Mouse (Mus musculus) cerebellum, postnatal 14 days (tissue): ENCODE measurements at regions not wholly inside any gene's neighbourhood (a gene's known extent, or its start where the extent isn't known, plus 50 kb on each side); places are given as distances from the start of the nearest gene placed in this dataset.
A peak's percentile ranks its signal among the peaks of the same experiment; 100 is the strongest.
"Not testable (repeated sequence)": the region's sequence is repeated elsewhere in the genome, so short reads cannot be mapped to it uniquely, and the experiment has no call there.

Experiments
- DNase-seq, 2 experiments: peaks; one replicate each; pipeline ENCODE4 v3.0.0; 2021; ENCODE audit warnings: mixed read lengths in 2 of 2

DNA sequence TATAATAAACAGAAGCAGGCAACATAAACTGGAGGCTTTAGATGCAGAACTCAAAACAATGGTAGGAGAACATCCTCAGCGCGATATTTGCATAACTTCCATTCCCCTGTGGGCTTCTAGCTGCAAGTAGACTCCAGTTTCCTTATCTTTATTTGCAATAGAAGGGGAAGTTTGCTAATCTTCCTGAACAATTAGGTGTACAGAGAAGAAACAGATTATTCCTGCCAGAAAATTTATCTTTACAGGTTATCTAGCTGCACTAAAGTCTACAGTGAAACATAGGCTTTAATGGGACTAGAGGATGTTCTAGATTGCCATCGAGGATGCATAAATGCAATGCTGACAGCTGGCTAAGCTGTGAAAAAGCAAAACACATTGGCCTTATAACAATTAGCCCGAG lies 1544.0 kb downstream of the Efna5 start:
- no peak for DNase-seq

DNA sequence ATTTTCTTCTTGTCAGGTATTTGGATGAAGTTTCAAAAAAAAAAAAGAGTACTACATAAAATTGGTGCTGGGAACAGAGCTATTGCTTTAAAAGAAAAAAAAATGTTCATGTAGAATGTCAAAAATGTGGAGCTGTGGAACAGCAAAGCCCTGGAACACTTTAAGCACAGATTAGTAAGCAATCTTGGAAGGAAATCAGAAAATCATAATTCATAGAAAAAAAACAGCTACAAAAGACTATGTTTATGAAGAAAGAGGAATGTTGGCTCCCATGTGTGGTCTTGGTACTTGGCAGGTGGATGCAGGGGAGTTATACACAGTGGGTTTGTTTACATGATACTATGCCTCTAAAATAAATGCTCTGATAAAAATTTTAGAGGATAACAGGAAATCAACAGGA lies 1555.7 kb downstream of the Efna5 start:
- DNase-seq = no peak

DNA sequence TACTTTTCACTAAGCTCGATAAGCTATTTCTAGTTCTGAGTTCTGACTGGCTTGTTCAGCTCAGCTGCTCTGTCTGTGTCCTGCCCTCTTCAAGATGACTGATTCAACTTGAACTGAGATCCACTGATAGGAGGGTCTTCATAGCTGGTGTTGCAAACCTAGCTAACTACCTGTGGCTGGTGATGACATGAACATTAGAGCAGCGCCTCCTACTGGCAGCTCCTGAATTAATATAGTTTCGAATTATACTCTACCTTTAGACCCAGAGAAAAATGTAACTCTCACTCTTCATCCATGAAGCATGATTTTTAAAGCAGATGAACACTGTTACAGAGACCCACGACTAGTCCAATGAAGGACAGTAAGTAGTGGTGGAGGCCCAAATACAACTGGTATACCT lies 1560.3 kb downstream of the Efna5 start:
- no peak for DNase-seq

DNA sequence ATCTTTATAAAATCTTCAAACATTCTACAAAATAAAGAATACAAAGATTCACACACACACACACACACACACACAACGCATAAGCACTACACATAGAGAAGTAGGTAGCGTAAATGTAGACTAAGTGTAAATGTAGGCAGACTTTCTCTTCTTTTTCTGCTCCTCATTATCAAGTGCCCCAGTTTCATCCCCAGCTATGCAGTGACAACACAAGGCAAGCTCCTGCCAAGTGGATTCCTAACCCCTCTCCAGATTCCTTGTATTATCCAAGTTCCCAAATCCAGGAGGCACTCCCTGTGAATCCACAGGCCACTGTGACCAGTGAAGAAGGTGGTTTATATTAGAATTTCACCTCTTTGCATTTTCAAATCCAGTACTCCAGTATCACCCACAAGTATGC lies 1567.7 kb downstream of the Efna5 start:
- no peak for DNase-seq

DNA sequence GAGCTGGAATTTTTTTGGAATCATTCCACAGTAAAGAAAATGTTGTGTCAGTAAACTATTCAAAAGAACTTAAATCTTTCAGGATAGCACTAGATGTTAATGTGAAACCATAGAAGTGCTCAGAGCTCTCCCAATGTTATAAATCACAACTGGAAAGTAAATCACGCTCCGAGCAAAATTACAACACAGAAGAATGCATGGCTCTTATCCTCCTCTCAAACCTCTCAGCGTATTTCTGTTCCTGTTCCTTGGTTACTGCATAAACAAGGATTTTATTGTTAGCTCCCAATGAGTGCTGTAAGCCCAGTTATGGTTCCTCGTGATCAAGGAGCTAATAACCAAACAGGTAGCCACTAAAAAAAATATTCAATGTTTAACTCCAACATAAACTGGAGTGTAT lies 1569.9 kb downstream of the Efna5 start:
- DNase-seq = no peak

DNA sequence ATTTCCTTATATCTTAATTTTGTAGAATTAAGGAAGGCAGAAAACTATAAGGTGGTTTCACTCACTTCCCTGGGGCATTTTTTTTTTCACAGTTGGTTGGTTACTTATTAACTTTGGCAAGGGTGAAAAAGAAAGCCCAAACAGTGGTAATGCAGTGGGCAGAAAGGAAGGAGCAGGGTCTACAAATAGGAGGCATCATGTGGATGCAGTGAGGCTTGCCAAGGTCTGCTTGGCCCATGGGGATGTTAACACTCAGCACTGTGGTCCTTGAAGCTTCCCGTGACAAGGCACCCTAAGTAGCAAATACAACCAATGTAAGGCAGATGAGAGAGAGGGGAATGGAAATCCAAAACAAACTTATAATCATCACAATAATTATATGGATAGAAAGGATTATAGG lies 1577.5 kb downstream of the Efna5 start:
- no peak for DNase-seq

DNA sequence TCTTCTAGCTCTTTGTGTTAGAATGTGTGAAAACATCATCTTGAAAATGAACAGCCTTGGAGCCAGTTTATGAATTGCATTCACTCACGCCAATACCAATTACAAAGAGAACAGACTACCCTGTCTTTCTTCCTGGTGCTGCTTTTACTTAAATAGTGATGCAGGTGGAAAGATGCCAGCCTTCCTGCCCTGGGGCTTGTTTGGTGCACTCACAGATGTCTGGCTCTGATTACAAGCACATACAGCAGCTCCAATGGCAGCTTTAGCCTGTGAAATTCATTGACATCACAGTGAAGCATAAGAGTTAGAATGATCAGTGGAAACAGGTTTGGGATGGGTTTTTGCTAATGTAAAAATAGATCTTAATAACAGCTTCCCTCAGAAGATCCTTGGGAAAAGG lies 1579.1 kb downstream of the Efna5 start:
- DNase-seq = peak; percentile 60 to 64

DNA sequence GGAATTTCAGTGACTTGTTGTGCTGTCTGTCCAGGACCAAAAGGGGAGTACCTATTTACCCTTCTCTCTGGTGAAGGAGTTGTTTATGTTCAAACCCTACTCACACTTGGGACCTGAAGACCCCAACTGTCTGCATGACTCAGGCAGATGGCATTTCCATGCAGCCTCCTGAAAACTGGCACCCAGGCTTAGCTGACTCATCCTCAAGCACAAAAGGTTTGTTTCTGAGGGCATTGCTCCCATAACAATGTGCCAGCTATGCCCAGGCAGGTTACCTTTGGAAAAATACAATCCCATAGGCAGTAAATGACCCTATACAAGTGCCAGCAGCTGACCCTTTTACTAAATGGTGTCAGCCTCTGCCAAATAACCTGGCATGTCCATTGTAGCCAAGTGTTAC lies 1579.9 kb downstream of the Efna5 start:
- peak; percentile 4 to 26 for DNase-seq

DNA sequence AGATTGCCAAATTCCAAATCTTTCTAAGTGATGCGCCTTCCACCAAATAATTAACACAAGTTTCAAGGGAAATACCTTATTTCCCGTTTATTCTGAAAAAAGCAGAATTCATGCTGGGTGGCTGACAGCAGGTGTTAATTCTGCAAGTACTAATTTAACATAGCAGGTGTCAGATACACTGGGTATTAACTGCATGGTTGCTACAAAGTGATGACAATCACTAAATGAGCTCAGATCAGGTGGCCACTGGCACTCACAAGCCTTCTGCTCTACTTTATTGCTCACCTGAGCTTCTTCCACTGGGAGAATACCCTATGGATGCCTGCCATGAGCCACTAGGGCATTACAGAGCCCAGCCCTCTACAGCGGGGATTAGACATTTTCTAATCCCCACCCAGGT lies 1590.0 kb downstream of the Efna5 start:
- no peak for DNase-seq

DNA sequence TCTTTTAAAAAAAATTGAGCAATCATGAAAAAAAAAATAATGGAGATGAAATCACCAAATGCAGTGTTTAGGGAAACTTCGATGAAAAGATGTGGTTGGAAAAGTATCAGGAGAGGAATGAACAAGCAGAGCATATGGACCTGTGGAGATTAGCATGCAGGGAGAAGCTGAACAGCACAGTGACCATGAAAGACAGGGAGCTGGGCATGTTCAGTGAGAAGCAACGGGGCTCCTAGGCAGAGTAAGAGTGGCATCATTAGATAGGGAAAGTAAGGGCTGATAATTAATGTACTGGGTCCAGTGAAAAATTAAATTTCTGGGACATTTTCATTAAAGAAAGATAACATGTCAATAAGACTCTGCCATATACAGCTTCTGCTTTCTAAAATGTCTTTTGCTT lies 1592.5 kb downstream of the Efna5 start:
- DNase-seq = peak in 1 of 2 experiments; percentile 20

DNA sequence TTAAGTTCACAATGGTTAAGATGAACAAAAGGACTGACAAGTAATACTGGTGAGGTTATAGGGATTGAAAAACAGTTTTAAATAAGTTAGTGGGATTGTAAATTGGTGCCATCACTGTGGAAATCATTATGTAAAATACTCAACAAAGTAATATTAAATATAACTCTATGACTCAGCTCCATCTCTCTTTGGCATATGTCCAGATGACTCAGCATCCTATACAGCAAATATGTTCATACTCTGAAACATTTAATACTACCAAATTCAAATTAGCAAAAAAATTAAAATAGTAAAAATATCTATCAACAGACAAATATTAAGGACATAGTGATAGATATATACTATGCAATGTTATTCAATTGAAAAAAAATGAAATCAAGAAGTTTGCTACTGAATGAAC lies 1607.5 kb downstream of the Efna5 start:
- DNase-seq = no peak

DNA sequence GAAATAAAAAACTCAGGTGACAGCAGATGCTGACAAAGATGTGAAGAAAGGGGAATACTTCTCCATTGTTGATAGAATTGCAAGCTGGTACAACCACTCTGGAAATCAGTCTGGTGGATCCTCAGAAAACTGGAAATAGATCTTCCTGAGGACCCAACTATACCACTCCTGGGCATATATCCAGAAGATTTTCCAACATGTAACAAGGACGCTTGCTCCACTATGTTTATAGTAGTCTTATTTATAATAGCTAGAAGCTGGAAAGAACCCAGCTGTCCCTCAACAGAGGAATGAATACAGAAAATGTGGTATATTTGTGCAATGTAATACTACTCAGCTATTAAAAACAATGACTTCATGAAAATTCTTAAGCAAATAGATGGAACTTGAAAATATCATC lies 1624.6 kb downstream of the Efna5 start:
- not testable (repeated sequence) for DNase-seq

DNA sequence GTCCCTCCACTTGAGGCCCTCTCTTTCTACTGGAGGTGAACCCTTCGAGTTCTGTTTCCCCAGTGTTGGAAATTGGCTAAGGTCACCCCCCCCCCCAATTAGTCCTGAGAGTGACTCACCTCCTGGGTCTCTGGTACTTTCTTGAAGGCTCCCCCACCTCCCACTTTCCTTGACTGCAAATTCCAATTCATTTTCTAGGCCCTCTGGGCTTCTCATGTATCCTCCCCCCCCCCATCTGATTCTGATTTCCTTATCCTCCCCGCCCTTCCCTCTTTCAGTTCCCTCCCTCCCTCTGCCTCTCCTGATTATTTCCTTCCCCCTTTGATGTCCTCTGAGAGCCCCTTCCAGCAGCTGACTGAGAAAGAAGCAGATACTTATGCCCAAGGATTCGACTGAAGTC lies 1632.7 kb downstream of the Efna5 start:
- no peak for DNase-seq

DNA sequence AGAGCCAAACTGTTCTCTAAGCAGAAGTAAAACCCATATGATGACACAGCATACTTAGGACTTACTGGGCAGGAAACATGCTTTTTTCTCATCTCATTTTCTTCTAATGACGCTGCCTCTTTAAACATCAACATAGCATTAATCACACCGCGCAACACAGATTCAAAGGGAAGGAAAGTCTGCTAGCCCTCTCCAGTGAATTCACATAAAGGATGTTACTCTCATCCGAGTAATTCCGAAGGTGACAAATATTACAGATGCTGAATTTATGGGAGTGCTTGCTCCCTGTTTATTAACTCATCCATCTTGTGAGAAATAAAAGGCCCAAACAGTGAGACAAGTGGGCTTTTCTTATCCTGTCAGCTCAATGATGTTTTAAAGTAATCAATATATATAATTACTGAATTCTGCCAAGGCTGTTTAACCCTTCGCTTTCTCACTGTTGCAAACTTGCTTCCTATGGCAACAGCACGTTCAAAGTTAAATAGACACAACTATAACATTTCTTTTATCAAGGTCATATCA lies 1663.9 kb downstream of the Efna5 start:
- DNase-seq = no peak

DNA sequence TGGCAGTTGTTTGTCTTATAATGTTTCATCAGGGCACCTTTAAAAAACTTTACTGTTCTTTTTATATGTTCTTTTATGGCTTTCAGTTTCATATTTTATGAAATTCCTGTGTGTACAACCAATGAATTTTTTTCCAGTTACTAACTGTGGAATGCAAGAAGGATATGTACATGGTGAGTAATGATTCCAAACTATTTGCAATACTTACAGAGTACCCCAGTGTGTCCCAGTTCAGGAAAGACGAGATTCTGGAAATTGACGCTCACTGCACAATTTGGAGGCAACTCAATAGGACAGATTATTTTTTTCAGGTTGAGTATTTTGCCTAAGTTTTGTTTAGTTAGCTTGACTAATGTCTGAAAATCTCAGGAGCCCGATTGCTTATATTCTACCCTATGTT lies 1676.8 kb downstream of the Efna5 start:
- no peak for DNase-seq

DNA sequence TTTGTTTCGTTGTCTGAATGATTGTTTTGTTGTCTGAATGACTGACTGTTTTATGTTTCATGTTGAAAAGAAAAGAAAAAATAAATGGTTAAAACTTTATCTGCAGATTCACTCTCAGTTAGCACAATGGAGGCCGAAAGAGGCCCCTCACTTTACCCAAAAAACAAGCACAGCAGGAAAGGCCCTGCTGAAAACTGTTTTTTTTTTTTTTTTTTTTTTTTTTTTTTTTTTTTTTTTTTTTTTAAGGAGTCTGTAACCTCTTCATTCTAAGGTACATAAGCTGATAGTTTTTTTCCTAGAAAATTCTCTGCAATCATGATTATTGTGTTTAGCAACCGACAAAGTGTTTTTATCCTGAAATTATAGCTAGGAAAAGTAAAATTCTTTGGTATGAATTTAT lies 1693.2 kb downstream of the Efna5 start:
- DNase-seq = not testable (repeated sequence)

DNA sequence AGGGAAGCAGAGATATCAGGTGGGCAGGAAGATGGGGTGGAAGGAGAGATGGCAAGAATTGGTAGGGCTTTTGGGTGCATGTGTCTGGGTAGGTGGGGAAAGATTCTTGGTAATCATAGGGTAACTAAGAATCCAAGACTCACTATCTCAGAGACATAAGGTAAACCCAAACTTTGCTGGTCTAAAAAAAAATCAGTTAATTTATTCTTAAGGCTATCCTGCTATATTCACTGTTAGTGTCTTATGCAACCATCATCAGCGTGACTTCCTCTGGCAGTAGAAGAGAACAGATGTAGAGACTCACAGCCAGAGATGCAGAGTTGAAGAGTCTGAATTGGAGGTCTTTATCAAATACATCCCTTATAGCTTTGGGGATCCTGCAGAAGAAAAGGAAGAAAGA lies 1704.5 kb downstream of the Efna5 start:
- no peak for DNase-seq

DNA sequence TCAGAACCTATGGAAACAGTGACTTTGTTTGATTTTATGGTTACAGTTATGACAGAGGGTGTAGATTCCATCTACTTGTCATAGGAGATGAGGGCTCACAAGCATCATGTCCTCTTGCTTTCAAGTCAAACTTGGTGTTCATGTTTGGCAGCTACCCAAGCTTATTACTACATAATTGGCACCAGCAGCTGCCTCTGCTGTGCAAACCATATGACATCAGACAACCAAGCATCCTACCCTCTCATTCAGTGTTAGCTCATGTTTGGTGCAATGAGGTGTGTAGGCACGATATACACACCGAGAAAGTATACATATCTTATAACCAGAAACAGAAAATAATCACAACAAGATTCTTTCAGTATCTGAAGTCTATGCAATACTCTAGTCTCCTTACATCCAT lies 1721.7 kb downstream of the Efna5 start:
- DNase-seq = peak; percentile 38 to 51

DNA sequence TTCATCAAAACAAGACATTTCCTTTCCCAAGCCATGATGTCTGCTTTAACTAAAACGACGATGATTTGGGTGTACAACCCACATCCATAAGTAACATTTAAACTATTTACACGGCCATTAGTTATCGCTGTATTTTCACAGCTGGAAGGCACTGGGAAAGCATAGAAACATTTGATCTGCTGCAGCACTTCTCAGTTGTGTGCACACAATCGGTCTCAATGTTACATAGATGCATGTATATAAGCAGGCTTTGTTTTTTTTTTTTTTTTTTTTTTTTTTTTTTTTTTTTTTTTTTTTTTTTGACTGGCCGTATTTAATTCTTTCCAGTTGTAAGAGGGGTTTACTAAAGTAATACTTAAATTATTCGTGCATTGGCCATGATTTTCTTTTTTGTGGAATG lies 1744.1 kb downstream of the Efna5 start:
- no peak for DNase-seq

DNA sequence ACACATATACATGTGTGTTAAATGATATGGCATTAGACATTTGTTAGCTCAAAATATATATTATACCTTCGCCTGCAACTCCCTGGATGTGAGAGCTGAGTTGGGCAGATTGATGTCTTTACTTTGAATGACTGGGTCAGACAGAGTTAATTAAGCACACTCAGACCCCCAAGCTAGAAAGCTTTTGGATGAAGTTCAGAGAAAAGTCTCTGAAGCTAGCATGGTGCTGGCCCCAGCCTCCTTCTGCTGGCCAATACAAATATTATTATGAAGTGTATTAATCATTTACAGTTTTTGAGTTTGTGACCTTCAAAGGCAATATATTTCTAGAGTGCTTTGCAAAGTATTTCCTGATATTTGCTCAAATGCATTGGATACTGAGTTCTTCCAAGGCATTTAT lies 1753.3 kb downstream of the Efna5 start:
- DNase-seq = no peak

DNA sequence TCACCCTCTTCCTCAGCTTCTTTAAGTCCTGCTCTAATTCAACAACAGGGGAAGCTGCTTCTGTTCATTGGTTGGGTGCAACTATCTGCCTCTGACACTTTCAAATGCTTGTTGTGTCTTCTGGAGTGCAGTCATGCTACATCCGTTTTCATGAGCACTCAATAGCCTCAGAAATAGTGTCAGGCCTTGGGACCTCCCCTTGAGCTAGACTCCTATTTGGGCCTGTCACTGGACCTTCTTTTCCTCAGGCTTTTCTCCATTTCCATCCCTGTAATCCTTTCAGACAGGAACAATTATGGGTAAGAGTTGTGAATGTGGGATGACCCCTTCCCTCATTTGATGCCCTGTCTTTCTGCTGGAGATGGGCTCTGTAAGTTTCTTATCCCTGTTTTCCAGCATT lies 1774.8 kb downstream of the Efna5 start:
- DNase-seq = no peak

DNA sequence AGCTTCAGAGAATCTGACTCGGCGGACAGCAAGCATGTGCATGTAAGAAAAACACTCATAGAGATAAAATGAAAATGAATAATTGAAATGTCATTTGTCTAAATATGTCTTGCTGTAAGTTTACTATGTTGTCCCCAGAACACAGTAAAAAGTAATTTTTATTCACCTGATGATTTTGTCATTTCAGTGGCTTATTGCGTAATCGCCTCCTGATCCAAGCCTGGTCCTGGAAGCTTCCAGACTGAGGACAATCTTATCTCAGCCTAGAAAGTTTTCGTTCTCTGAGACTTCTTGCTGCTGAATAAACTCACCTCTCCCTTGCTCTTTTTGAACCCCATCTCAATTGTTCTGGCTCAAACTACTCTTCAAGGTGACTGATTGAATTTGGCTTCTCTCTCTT lies 1820.7 kb downstream of the Efna5 start:
- DNase-seq = no peak

DNA sequence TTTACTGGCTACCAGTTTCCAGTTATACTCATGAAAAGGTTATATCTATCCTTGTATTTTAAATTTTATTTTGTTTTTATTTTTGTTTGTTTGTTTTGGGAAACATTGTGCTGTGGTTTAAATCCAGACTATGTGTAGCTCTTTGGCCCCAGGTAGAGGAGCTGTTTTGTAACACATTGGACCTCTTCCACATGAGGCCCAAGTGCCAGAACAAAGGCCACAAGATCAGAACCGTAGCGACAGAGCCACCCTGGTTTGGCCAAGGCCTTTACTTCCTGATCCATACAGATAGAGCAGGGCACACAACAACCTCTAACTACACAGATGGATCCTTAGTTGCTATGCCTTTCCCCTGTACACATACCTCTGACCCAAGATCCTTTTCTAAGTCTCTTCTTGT lies 1822.6 kb downstream of the Efna5 start:
- DNase-seq = no peak

DNA sequence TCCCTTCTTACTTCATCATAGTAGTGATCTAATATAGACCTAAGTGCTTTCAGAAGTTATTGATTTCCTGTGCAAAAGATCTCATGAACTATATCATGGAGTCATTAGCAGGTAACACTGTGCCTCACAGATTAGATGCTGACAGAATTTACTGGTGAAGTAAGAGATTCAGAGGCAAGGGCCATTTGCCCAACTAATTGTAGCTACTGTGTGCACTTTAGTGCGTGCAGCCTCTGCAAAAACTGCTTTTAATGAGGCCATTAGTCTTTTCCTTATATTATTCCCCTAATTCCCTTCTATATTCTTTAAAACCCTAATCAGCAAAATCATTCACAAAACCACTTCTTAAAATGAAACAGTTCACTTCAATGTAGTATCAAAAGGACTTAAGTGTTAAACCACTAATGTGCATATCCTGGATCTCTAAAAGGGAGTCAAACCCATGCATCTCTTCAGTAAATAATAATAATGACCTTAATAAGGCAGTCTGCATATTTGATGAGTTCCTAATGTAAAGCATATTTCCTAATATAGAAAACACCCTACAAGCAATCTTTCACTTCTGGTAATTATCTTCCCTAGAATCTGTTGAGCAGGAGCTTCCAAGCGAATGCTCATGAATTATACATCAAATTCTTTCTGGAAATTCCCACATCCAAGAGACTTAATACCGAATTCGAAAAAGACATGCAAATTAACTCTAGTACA lies 1847.4 kb downstream of the Efna5 start:
- DNase-seq = no peak

DNA sequence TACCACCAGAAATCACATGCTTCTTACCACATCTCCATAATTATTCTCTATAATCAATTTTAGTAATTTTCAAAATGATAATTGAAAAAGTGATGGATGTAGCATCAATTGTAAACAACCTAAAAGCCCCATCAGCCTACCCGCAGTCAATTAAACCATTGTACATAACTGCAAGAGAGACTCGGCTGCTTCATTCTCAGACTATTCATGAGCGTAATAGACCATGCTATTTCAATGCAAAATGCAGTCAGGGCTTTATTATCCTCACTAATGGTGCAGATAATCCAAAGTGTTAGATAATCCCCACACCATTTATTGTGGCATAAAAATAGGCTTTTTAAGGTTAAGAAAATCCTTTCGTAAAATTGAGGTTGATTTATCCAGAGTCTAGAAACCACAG lies 1862.5 kb downstream of the Efna5 start:
- no peak for DNase-seq
